Mouse (Mus musculus) kidney, embryonic 16.5 days (tissue): ENCODE measurements around the gene Castor2. TPM values are rescaled to one million over a fixed set of nuclear protein-coding genes. Genes with fewer than 3 reads are reported as not detected.

Source experiments
- ATAC-seq: fragments of 200-750 bp; cut with Nextera tagmentation; 2 replicates; pipeline ENCODE4 v1.8.0; 2017; ENCODE audit warnings: moderate TSS enrichment; ENCODE audit not compliant: low FRiP score, low TSS enrichment
- H3K27ac ChIP-seq: fragments of 300-500 bp; sonication (generic); 2 replicates; pipeline ENCODE4 v1.5.1; 2014; ENCODE audit warnings: low read length
- H3K27me3 ChIP-seq: fragments of 300-500 bp; sonication (generic); 2 replicates; pipeline ENCODE4 v1.6.1; 2014; ENCODE audit warnings: low read length, control low read depth, mixed read lengths; ENCODE audit not compliant: insufficient read depth
- H3K36me3 ChIP-seq: fragments of 300-500 bp; sonication (generic); 2 replicates; pipeline ENCODE4 v1.6.1; 2014; ENCODE audit warnings: low read length, control low read depth, mixed read lengths; ENCODE audit not compliant: insufficient read depth
- H3K4me1 ChIP-seq: fragments of 300-500 bp; sonication (generic); 2 replicates; pipeline ENCODE4 v1.6.1; 2014; ENCODE audit warnings: low read length, control low read depth, mixed read lengths; ENCODE audit not compliant: insufficient read depth
- H3K4me2 ChIP-seq: fragments of 300-500 bp; sonication (generic); replicated peaks from 2 replicates; pipeline ENCODE4 v1.6.1; 2014; ENCODE audit warnings: low read depth, low read length
- H3K4me3 ChIP-seq: fragments of 300-500 bp; sonication (generic); 2 replicates; pipeline ENCODE4 v1.5.1; 2014; ENCODE audit warnings: mild to moderate bottlenecking, low read length
- H3K9ac ChIP-seq: fragments of 300-500 bp; sonication (generic); replicated peaks from 2 replicates; pipeline ENCODE4 v1.6.1; 2014; ENCODE audit warnings: low read length
- H3K9me3 ChIP-seq: fragments of 300-500 bp; sonication (generic); 2 replicates; pipeline ENCODE4 v1.6.1; 2016; ENCODE audit warnings: low read length, control low read depth
- WGBS: fragments of 180-500 bp; shearing (Covaris S2); extraction: QIAGEN DNeasy Blood & Tissue Kit; methylation state at CpG from one replicate; pipeline ENCODE4 v1.1.7; 2014; 5-methylcytosine and 5-hydroxymethylcytosine counted together
- polyA plus RNA-seq: library from polyadenylated mRNA; unstranded; fragments of >200 nt; fragmentation: Nextera tagmentation; extraction: Ambion mirVana; gene quantifications from 2 replicates; pipeline ENCODE4 v1.2.1, GENCODE M21; 2015

The Castor2 gene
- polyA plus RNA-seq, 1 experiment from 2014 or later, result 14.0 TPM

DNA sequence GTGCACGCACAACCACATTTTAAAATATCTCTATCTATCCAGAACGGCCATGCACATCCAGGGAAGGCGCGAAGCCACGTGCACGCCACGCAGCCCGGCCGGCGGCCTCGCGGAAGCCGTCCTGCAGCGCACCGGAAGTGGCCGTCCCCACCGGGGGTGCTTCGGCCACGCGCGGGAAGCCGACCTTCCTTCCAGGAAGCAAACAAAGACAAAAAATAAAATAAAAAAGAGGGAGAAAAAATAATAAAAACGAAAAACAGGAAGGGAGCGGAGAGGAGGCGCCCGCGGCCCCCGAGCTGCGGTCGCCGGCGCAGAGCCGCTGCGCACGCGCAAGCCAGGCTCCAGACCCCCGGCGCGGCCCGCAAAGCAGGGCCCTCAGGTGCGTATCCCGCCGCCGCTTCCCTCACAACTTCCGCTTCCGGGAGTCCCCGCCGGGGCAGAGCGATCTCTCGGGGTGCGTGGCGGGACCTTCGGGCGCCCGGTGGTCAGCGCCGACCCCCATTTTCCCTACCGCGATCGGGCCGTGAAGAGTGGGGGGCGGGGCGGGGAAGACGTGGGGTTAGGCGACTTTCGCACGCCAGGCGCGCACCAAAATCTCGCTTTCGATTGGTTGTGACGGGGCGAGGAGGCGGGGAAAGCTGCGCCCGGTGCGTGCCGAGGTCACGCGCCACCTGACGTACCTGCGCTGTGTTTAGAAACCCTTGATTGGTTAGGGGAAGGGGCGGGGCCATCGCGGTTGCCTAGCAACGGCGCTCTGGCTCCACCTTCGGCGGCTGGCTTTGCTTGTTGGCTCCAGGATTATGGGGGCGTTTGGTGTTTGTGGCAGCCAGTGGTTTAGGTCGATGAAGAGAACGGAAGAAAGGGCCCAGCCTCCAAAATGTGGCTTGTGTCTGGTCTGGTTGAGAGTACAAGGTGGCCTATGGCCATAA, 84.6 kb downstream of the Castor2 start, which contains the start of gene Gtf2ird2:
Gtf2ird2 (plus strand) TSS at position 140 of the 929 bp plus-strand sequence.
- peak within 1 kb of the TSS; percentile 84 for H3K4me2 ChIP-seq
- H3K4me1 ChIP-seq, result peaks cover 18% of the 10 kb centered on the region
- peak within 1 kb of the TSS; percentile 98 for H3K27ac ChIP-seq
- ATAC-seq, result peak; percentile 93
- peak within 1 kb of the TSS; percentile 76 for H3K4me3 ChIP-seq
- H3K9me3 ChIP-seq, result 0 out of 2 replicates have a peak, but pooled peaks cover 3% of the 10 kb centered on the region
- no peaks in the 10 kb centered on the region for H3K36me3 ChIP-seq
- WGBS, result under 1% methylated on average over 90 of the region's 92 CpGs
- H3K27me3 ChIP-seq, result no peaks in the 10 kb centered on the region
- H3K9ac ChIP-seq, result peak within 1 kb of the TSS; percentile 91

DNA sequence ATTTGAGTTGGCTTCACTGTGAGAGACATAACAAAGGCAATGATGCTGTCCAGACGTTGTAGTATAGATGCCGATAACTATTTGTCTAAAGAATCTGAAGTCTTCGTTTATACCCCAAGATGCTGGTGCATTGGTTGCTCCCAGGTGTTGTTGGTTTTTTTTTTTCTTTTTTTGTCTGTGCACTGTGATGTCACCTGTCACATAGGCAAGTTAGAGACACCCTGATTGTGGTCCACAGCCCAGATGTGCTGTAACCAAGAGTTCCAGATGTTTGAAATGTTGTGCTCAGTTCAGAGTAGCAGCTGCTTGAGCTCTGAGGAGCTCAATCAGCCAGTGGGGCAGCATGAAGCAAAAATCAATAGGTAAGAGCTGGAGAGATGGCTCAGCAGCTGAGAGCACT, 86.5 kb downstream of the Castor2 start:
- WGBS, result 87% methylated on average over 3 of the region's 3 CpGs
- no peak for ATAC-seq
- 0 out of 2 replicates have a peak, but pooled peaks cover 3% of the 10 kb centered on the region for H3K9me3 ChIP-seq
- peaks cover 18% of the 10 kb centered on the region for H3K4me1 ChIP-seq
- no peak overlapping the region for H3K4me3 ChIP-seq
- no peak overlapping the region for H3K4me2 ChIP-seq
- no peak overlapping the region for H3K9ac ChIP-seq
- H3K27ac ChIP-seq, result no peak overlapping the region
- no peaks in the 10 kb centered on the region for H3K27me3 ChIP-seq
- H3K36me3 ChIP-seq, result no peaks in the 10 kb centered on the region

DNA sequence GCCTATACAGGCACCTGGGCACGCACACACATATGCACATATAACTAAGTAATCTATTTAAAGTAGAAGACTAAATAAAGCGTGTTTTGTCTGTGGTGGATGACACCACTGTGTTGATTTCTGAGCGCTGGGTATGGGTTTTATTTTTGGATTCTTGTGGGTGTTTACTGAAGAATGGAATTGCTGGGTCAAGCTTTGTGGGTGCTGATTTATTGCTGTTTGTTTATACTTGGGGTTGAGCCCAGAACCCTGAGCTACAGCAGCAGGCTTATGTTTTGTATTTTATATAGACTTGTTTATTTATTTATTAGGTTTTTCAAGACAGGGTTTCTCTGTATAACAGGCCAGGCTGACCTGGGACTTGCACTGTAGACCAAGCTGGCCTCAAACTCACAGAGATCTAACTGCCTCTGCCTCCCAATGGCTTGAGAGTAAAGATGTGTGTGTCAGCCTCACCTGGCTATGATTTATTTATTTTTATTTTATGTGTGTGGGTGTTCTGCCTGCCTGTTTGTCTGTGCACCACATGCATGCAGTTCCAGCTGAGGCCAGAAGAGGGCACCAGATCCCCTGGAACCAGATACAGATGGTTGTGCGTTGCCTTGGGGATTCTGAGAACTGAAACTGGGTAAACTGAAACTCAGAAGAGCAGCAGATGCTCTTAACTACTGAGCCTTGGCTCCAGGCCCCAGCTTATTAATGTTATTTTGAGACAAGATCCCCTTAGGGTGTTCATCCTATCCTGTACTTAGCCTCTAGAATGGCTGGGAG, 87.6 kb downstream of the Castor2 start:
- no peaks in the 10 kb centered on the region for H3K36me3 ChIP-seq
- no peak for ATAC-seq
- no peak overlapping the region for H3K27ac ChIP-seq
- no peak overlapping the region for H3K4me2 ChIP-seq
- no peak overlapping the region for H3K4me3 ChIP-seq
- no peaks in the 10 kb centered on the region for H3K27me3 ChIP-seq
- WGBS, result 74% methylated on average over 4 of the region's 4 CpGs
- no peak overlapping the region for H3K9ac ChIP-seq
- 0 out of 2 replicates have a peak, but pooled peaks cover 3% of the 10 kb centered on the region for H3K9me3 ChIP-seq
- peaks cover 16% of the 10 kb centered on the region for H3K4me1 ChIP-seq

DNA sequence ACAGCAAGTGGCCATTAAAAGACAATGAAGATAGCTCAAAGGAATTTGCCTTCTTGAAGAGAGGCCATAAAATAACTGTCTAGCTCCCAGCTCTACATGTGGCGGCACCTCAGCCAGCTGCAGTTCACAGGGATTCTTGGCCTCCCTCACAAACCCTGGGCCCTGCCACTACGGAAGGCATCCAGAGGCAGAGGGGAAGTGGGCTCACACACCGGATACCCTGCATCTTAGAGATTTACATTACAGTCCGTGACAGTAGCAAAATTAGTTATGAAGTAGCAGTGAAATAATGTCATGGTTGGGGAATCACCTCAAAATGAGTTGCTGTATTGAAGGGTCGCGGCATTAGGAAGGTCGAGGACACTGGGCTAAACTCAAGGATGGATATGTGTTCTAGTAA, 89.1 kb downstream of the Castor2 start:
- Histone ChIP-seq H3K27me3 (no peaks in the 10 kb centered on the region), H3K27ac (0 out of 2 replicates have a peak overlapping the region, but pooled peaks have one; percentile 16), H3K4me2 (no peak overlapping the region), H3K4me3 (no peak overlapping the region), H3K4me1 (peaks cover 2% of the 10 kb centered on the region), H3K9me3 (0 out of 2 replicates have a peak, but pooled peaks cover 3% of the 10 kb centered on the region), H3K9ac (no peak overlapping the region), H3K36me3 (peaks cover 5% of the 10 kb centered on the region; the same call in 1 of the 2 replicates)
- no peak for ATAC-seq
- WGBS, result 48% methylated on average over 7 of the region's 7 CpGs

DNA sequence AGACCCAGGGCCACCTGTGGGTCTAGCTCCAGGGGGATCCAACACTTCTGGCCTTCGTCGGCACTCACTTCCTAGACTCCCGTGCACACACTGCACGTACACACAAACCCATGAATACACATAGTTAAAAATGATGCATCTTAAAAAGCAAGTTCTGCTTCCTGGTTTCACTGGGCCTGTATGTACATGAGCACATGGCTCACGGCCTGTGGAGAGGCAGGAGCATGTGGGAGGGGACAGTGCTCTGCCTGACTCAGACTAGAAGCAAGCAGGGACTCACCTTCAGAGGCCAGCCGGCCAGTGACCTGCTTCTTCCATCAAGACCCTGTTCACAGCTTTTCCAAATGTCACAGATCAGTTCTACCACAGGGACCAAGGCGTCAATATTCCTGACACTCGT, 94.2 kb downstream of the Castor2 start:
- Histone ChIP-seq H3K4me2 (no peak overlapping the region), H3K4me1 (no peaks in the 10 kb centered on the region), H3K27me3 (no peaks in the 10 kb centered on the region), H3K27ac (no peak overlapping the region), H3K36me3 (peaks cover 24% of the 10 kb centered on the region; the same call in 1 of the 2 replicates), H3K9ac (no peak overlapping the region), H3K9me3 (no peaks in the 10 kb centered on the region), H3K4me3 (no peak overlapping the region)
- 84% methylated on average over 8 of the region's 8 CpGs for WGBS
- no peak for ATAC-seq

Other genes with a start within 250 kb of the Castor2 start
- gene Rcc1l, start 77.1 kb downstream of the Castor2 start, polyA plus RNA-seq, result 34.9 and 36.3 TPM in 2 replicates
- 10.4 and 11.0 TPM in 2 replicates for gene Gtf2ird2, start 84.3 kb downstream of the Castor2 start, polyA plus RNA-seq
- 2.5 and 4.2 TPM in 2 replicates for gene Ncf1, start 129.9 kb downstream of the Castor2 start, polyA plus RNA-seq
- gene Gtf2i, start 215.0 kb downstream of the Castor2 start, polyA plus RNA-seq, result 179 and 192 TPM in 2 replicates